Mouse (Mus musculus) cerebellum, adult 2 months (tissue): ENCODE data around the gene Astn2.

Experiments used
- CTCF ChIP-seq: fragments of 200-500 bp; IDR thresholded peaks from 2 replicates; pipeline ENCODE4 v1.5.1; 2011; ENCODE audit warnings: low read depth, mild to moderate bottlenecking, control low read depth, low read length, moderate library complexity, borderline replicate concordance; ENCODE audit not compliant: insufficient read depth
- POLR2A ChIP-seq: fragments of 200-500 bp; IDR thresholded peaks from 2 replicates; pipeline ENCODE4 v1.6.1; 2011; ENCODE audit warnings: low read length, control low read depth, borderline replicate concordance; ENCODE audit not compliant: insufficient read depth

DNA sequence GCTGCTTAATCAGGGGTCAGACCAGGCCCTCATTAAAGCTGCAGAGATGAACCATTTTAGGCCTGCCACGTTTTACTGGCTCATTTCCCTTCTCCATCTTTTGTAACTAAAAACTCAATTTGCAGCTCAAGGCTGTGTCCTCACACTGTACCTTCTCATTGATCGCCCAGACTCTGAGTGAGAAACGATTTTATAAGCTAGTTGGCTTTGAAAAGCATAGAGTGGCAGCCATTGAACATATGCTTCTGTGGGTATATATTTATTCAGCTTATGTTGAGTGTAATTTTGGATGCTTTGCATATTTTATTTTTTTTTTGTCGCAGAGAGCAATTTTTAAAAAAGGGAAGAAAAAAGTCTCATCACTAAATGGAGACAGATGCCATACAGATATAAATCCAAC is 637.0 kb downstream of the Astn2 start:
- no peak for TF ChIP-seq POLR2A
- no peak for TF ChIP-seq CTCF
